Mouse (Mus musculus) neural tube, embryonic 11.5 days (tissue): Measurements from ENCODE around the gene Erg28. TPM values are rescaled to one million over a fixed set of nuclear protein-coding genes. Genes with fewer than 3 reads are reported as not detected.
A peak's percentile ranks its signal among the peaks of the same experiment; 100 is the strongest.

ENCODE experiments used
- ATAC-seq: fragments of 200-750 bp; cut with Nextera tagmentation; 2 replicates; pipeline ENCODE4 v1.8.0; 2017; ENCODE audit warnings: moderate number of reproducible peaks, mild to moderate bottlenecking, moderate TSS enrichment, moderate library complexity; ENCODE audit not compliant: insufficient read depth, low FRiP score, low TSS enrichment
- DNase-seq: peaks from one replicate; pipeline ENCODE4 v3.0.0-alpha.2; 2015; ENCODE audit warnings: low spot score
- H3K27ac ChIP-seq: fragments of 300-500 bp; sonication (generic); 2 replicates; pipeline ENCODE4 v1.5.1; 2014; ENCODE audit warnings: low read depth, mild to moderate bottlenecking, low read length
- H3K27me3 ChIP-seq: fragments of 300-500 bp; sonication (generic); 2 replicates; pipeline ENCODE4 v1.6.1; 2014; ENCODE audit warnings: mild to moderate bottlenecking, low read length, mixed read lengths; ENCODE audit not compliant: control insufficient read depth, insufficient read depth
- H3K36me3 ChIP-seq: fragments of 300-500 bp; sonication (generic); 2 replicates; pipeline ENCODE4 v1.6.1; 2014; ENCODE audit warnings: mild to moderate bottlenecking, low read length, moderate library complexity, mixed read lengths; ENCODE audit not compliant: control insufficient read depth, insufficient read depth
- H3K4me1 ChIP-seq: fragments of 300-500 bp; sonication (generic); 2 replicates; pipeline ENCODE4 v1.6.1; 2014; ENCODE audit warnings: low read length, mixed read lengths; ENCODE audit not compliant: control insufficient read depth, insufficient read depth
- H3K4me2 ChIP-seq: fragments of 300-500 bp; sonication (generic); 2 replicates; pipeline ENCODE4 v1.6.1; 2014; ENCODE audit warnings: low read depth, mild to moderate bottlenecking, moderate library complexity
- H3K4me3 ChIP-seq: fragments of 300-500 bp; sonication (generic); 2 replicates; pipeline ENCODE4 v1.5.1; 2014; ENCODE audit warnings: low read depth, low read length
- H3K9ac ChIP-seq: fragments of 300-500 bp; sonication (generic); 2 replicates; pipeline ENCODE4 v1.6.1; 2014; ENCODE audit warnings: mild to moderate bottlenecking, low read length
- H3K9me3 ChIP-seq: fragments of 300-500 bp; sonication (generic); 2 replicates; pipeline ENCODE4 v1.6.1; 2016; ENCODE audit warnings: low read length; ENCODE audit not compliant: control insufficient read depth
- WGBS: fragments of 180-500 bp; shearing (Covaris S2); extraction: QIAGEN DNeasy Blood & Tissue Kit; methylation state at CpG from one replicate; pipeline ENCODE4 v1.1.7; 2014; 5-methylcytosine and 5-hydroxymethylcytosine counted together
- polyA plus RNA-seq: library from polyadenylated mRNA; unstranded; fragments of >200 nt; fragmentation: Nextera tagmentation; extraction: Ambion mirVana; gene quantifications from 2 replicates; pipeline ENCODE4 v1.2.1, GENCODE M21; 2014

Erg28 gene
- polyA plus RNA-seq, 1 experiment from 2014 or later: 92.7 TPM

- H3K9ac ChIP-seq: no peak overlapping the region
- no peaks in the 10 kb centered on the region for H3K9me3 ChIP-seq
- no peak overlapping the region for H3K4me2 ChIP-seq
- no peak overlapping the region for H3K27ac ChIP-seq
- peaks cover 2% of the 10 kb centered on the region; the same call in 1 of the 2 replicates for H3K36me3 ChIP-seq
- no peak for DNase-seq
- H3K4me3 ChIP-seq: no peak overlapping the region
- ATAC-seq: no peak
- H3K4me1 ChIP-seq: no peaks in the 10 kb centered on the region; the same call in 1 of the 2 replicates
- H3K27me3 ChIP-seq: no peaks in the 10 kb centered on the region
- WGBS: 93% methylated on average over 3 of the region's 3 CpGs
Observed at GRCm38 (mm10) chr12:85829866-85830265, 5.5 kb upstream of the Erg28 start.

- 90% methylated on average over 3 of the region's 3 CpGs for WGBS
- Histone ChIP-seq H3K4me3 (no peak overlapping the region), H3K9me3 (no peaks in the 10 kb centered on the region), H3K4me2 (no peak overlapping the region), H3K36me3 (peaks cover 2% of the 10 kb centered on the region; the same call in 1 of the 2 replicates), H3K9ac (no peak overlapping the region), H3K27me3 (no peaks in the 10 kb centered on the region), H3K27ac (no peak overlapping the region), H3K4me1 (peaks cover 1% of the 10 kb centered on the region)
- no peak for DNase-seq
- no peak for ATAC-seq
Observed at GRCm38 (mm10) chr12:85828856-85829255, 4.5 kb upstream of the Erg28 start.

- Histone ChIP-seq H3K9ac (no peak overlapping the region), H3K27ac (no peak overlapping the region), H3K4me2 (peak overlapping the region; percentile 86; the same call in 1 of the 2 replicates), H3K27me3 (no peaks in the 10 kb centered on the region), H3K9me3 (no peaks in the 10 kb centered on the region), H3K36me3 (peaks cover 2% of the 10 kb centered on the region; the same call in 1 of the 2 replicates), H3K4me1 (peaks cover 7% of the 10 kb centered on the region), H3K4me3 (no peak overlapping the region)
- DNase-seq (no peak), ATAC-seq (no peak)
- WGBS: 79% methylated on average over 2 of the region's 2 CpGs
Observed at GRCm38 (mm10) chr12:85825822-85826221, 1.5 kb upstream of the Erg28 start.

- Histone ChIP-seq H3K9me3 (no peaks in the 10 kb centered on the region), H3K27ac (no peak overlapping the region), H3K36me3 (peaks cover 2% of the 10 kb centered on the region; the same call in 1 of the 2 replicates), H3K9ac (peak overlapping the region; percentile 55), H3K4me3 (peak overlapping the region; percentile 73), H3K4me1 (peaks cover 7% of the 10 kb centered on the region), H3K27me3 (no peaks in the 10 kb centered on the region), H3K4me2 (peak overlapping the region; percentile 86)
- DNase-seq: no peak
- 16% methylated on average over 8 of the region's 8 CpGs for WGBS
- ATAC-seq: no peak
Observed at GRCm38 (mm10) chr12:85825361-85825760, 1.0 kb upstream of the Erg28 start.

- DNase-seq: no peak
- no peak overlapping the region for H3K27ac ChIP-seq
- no peak overlapping the region for H3K9ac ChIP-seq
- no peaks in the 10 kb centered on the region for H3K9me3 ChIP-seq
- H3K36me3 ChIP-seq: no peaks in the 10 kb centered on the region; the same call in 1 of the 2 replicates
- H3K4me2 ChIP-seq: no peak overlapping the region
- H3K4me3 ChIP-seq: no peak overlapping the region
- no peak for ATAC-seq
- peaks cover 7% of the 10 kb centered on the region for H3K4me1 ChIP-seq
- H3K27me3 ChIP-seq: no peaks in the 10 kb centered on the region
- 80% methylated on average over 9 of the region's 9 CpGs for whole genome bisulfite sequencing
Observed at GRCm38 (mm10) chr12:85822051-85822450, 2.3 kb downstream of the Erg28 start.

- H3K36me3 ChIP-seq: peaks cover 5% of the 10 kb centered on the region
- H3K9me3 ChIP-seq: no peaks in the 10 kb centered on the region
- ATAC-seq (no peak), DNase-seq (no peak)
- no peak overlapping the region for H3K4me2 ChIP-seq
- WGBS: 68% methylated on average over 2 of the region's 2 CpGs
- no peak overlapping the region for H3K4me3 ChIP-seq
- H3K4me1 ChIP-seq: no peaks in the 10 kb centered on the region
- no peak overlapping the region for H3K27ac ChIP-seq
- no peak overlapping the region for H3K9ac ChIP-seq
- H3K27me3 ChIP-seq: no peaks in the 10 kb centered on the region
Observed at GRCm38 (mm10) chr12:85813599-85813998, 10.8 kb downstream of the Erg28 start.

- Histone ChIP-seq H3K27ac (no peak overlapping the region), H3K4me1 (no peaks in the 10 kb centered on the region), H3K36me3 (peaks cover 5% of the 10 kb centered on the region; the same call in 1 of the 2 replicates), H3K9me3 (no peaks in the 10 kb centered on the region), H3K4me2 (no peak overlapping the region), H3K27me3 (no peaks in the 10 kb centered on the region), H3K9ac (no peak overlapping the region), H3K4me3 (no peak overlapping the region)
- WGBS: 95% methylated on average over 4 of the region's 4 CpGs
- DNase-seq: no peak
- no peak for ATAC-seq
Observed at GRCm38 (mm10) chr12:85811676-85812075, 12.7 kb downstream of the Erg28 start.

GRCm38 (mm10) chr12:85810959-85811358 is 13.4 kb downstream of the Erg28 start:
- Histone ChIP-seq H3K36me3 (peaks cover 5% of the 10 kb centered on the region; the same call in 1 of the 2 replicates), H3K9me3 (no peaks in the 10 kb centered on the region), H3K4me2 (no peak overlapping the region), H3K4me1 (no peaks in the 10 kb centered on the region), H3K27me3 (no peaks in the 10 kb centered on the region), H3K9ac (no peak overlapping the region), H3K27ac (no peak overlapping the region), H3K4me3 (no peak overlapping the region)
- ATAC-seq (no peak), DNase-seq (no peak)

- ATAC-seq (no peak), DNase-seq (no peak)
- no peaks in the 10 kb centered on the region for H3K9me3 ChIP-seq
- H3K4me1 ChIP-seq: no peaks in the 10 kb centered on the region
- H3K27ac ChIP-seq: no peak overlapping the region
- 78% methylated on average over 6 of the region's 6 CpGs for WGBS
- H3K4me2 ChIP-seq: no peak overlapping the region
- no peak overlapping the region for H3K4me3 ChIP-seq
- peaks cover 3% of the 10 kb centered on the region; the same call in 1 of the 2 replicates for H3K36me3 ChIP-seq
- no peak overlapping the region for H3K9ac ChIP-seq
- H3K27me3 ChIP-seq: no peaks in the 10 kb centered on the region
Observed at GRCm38 (mm10) chr12:85809726-85810125, 14.6 kb downstream of the Erg28 start.
